Mouse (Mus musculus) liver, postnatal 0 days (tissue): ENCODE data around the gene Il23a. TPM values are rescaled to one million over a fixed set of nuclear protein-coding genes. Genes with fewer than 3 reads are reported as not detected.
"Not testable (repeated sequence)": the region's sequence is repeated elsewhere in the genome, so short reads cannot be mapped to it uniquely, and the experiment has no call there.

ENCODE experiments used
- ATAC-seq: fragments of 200-750 bp; cut with Nextera tagmentation; 2 replicates; pipeline ENCODE4 v1.8.0; 2017; ENCODE audit warnings: mild to moderate bottlenecking, moderate library complexity
- DNase-seq: peaks from one replicate; pipeline ENCODE4 v3.0.0-alpha.2; 2016
- H3K27ac ChIP-seq: fragments of 300-500 bp; sonication (generic); 2 replicates; pipeline ENCODE4 v1.5.1; 2014; ENCODE audit warnings: antibody characterized with exemption, moderate library complexity, mild to moderate bottlenecking, low read depth
- H3K27me3 ChIP-seq: fragments of 300-500 bp; sonication (generic); 2 replicates; pipeline ENCODE4 v1.6.1; 2014; ENCODE audit warnings: low read length, control low read depth, mixed read lengths; ENCODE audit not compliant: insufficient read depth
- H3K36me3 ChIP-seq: fragments of 300-500 bp; sonication (generic); replicated peaks from 2 replicates; pipeline ENCODE4 v1.6.1; 2014; ENCODE audit warnings: mild to moderate bottlenecking, control low read depth, low read length, moderate library complexity, mixed read lengths; ENCODE audit not compliant: insufficient read depth
- H3K4me1 ChIP-seq: fragments of 300-500 bp; sonication (generic); 2 replicates; pipeline ENCODE4 v1.6.1; 2014; ENCODE audit warnings: antibody characterized with exemption, mild to moderate bottlenecking, control low read depth; ENCODE audit not compliant: insufficient read depth
- H3K4me2 ChIP-seq: fragments of 300-500 bp; sonication (generic); 2 replicates; pipeline ENCODE4 v1.6.1; 2014; ENCODE audit warnings: low read depth, mild to moderate bottlenecking, low read length, moderate library complexity, mixed read lengths
- H3K4me3 ChIP-seq: fragments of 300-500 bp; sonication (generic); 2 replicates; pipeline ENCODE4 v1.5.1; 2014; ENCODE audit warnings: low read depth, low read length
- H3K9ac ChIP-seq: fragments of 300-500 bp; sonication (generic); replicated peaks from 2 replicates; pipeline ENCODE4 v1.6.1; 2014; ENCODE audit warnings: mild to moderate bottlenecking, moderate library complexity
- H3K9me3 ChIP-seq: fragments of 300-500 bp; sonication (generic); 2 replicates; pipeline ENCODE4 v1.6.1; 2016; ENCODE audit warnings: mild to moderate bottlenecking, control low read depth, low read length, mixed read lengths
- CTCF ChIP-seq: sonication (generic); IDR thresholded peaks from 2 replicates; pipeline ENCODE4 v1.5.1; 2016; ENCODE audit warnings: antibody characterized with exemption, low read depth
- EP300 ChIP-seq: IDR thresholded peaks from 2 replicates; pipeline ENCODE4 v1.6.1; 2016; ENCODE audit warnings: antibody characterized with exemption, low read depth, mild to moderate bottlenecking
- WGBS: fragments of 180-500 bp; shearing (Covaris S2); extraction: QIAGEN DNeasy Blood & Tissue Kit; methylation state at CpG from one replicate; pipeline ENCODE4 v1.1.7; 2014; ENCODE audit not compliant: insufficient replicate concordance; 5-methylcytosine and 5-hydroxymethylcytosine counted together
- polyA plus RNA-seq: library from polyadenylated mRNA; unstranded; fragments of >200 nt; fragmentation: Nextera tagmentation; extraction: Ambion mirVana; gene quantifications from 2 replicates; pipeline ENCODE4 v1.2.1, GENCODE M21; 2015

Gene Il23a
- polyA plus RNA-seq, 1 experiment from 2014 or later: not detected

GRCm38 (mm10) chr10:128262300-128262699 lies 36.3 kb downstream of the Il23a start:
- TF ChIP-seq EP300 (no peak), CTCF (no peak)
- Histone ChIP-seq H3K4me1 (peaks cover 12% of the 10 kb centered on the region), H3K27me3 (no peaks in the 10 kb centered on the region), H3K9me3 (no peaks in the 10 kb centered on the region), H3K4me2 (no peak overlapping the region), H3K27ac (no peak overlapping the region), H3K9ac (no peak overlapping the region), H3K36me3 (no peaks in the 10 kb centered on the region), H3K4me3 (no peak overlapping the region)
- ATAC-seq (no peak), DNase-seq (no peak)
- WGBS: 82% methylated on average over 22 of the region's 22 CpGs

- 84% methylated on average over 7 of the region's 7 CpGs for WGBS
- not testable (repeated sequence) for H3K36me3 ChIP-seq, H3K27ac ChIP-seq, H3K9me3 ChIP-seq, ATAC-seq, DNase-seq, H3K27me3 ChIP-seq, H3K9ac ChIP-seq, H3K4me2 ChIP-seq, H3K4me3 ChIP-seq
- peaks cover 12% of the 10 kb centered on the region for H3K4me1 ChIP-seq
Observed at GRCm38 (mm10) chr10:128260376-128260775, 38.2 kb downstream of the Il23a start.

- Histone ChIP-seq H3K4me1 (peaks cover 12% of the 10 kb centered on the region), H3K4me3 (no peak overlapping the region), H3K36me3 (no peaks in the 10 kb centered on the region), H3K27me3 (no peaks in the 10 kb centered on the region), H3K27ac (no peak overlapping the region), H3K4me2 (no peak overlapping the region), H3K9ac (no peak overlapping the region), H3K9me3 (no peaks in the 10 kb centered on the region)
- no peak for DNase-seq
- TF ChIP-seq CTCF: no peak
- no peak for TF ChIP-seq EP300
- 81% methylated on average over 5 of the region's 5 CpGs for WGBS
- no peak for ATAC-seq
Observed at GRCm38 (mm10) chr10:128259946-128260345, 38.6 kb downstream of the Il23a start.

- DNase-seq: peak; percentile 46
- no peak overlapping the region for H3K9ac ChIP-seq
- WGBS: 13% methylated on average over 4 of the region's 4 CpGs
- no peaks in the 10 kb centered on the region for H3K9me3 ChIP-seq
- no peak overlapping the region for H3K4me3 ChIP-seq
- no peaks in the 10 kb centered on the region for H3K36me3 ChIP-seq
- ATAC-seq: peak; percentile 35
- TF ChIP-seq CTCF (no peak), EP300 (no peak)
- H3K4me2 ChIP-seq: no peak overlapping the region
- peak overlapping the region; percentile 71 for H3K27ac ChIP-seq
- H3K27me3 ChIP-seq: no peaks in the 10 kb centered on the region
- H3K4me1 ChIP-seq: peaks cover 12% of the 10 kb centered on the region
Observed at GRCm38 (mm10) chr10:128258953-128259352, 39.6 kb downstream of the Il23a start.

GRCm38 (mm10) chr10:128256328-128256727 lies 42.2 kb downstream of the Il23a start:
- H3K4me2 ChIP-seq: no peak overlapping the region
- H3K9me3 ChIP-seq: no peaks in the 10 kb centered on the region
- no peak for TF ChIP-seq EP300
- no peak for TF ChIP-seq CTCF
- H3K4me1 ChIP-seq: peaks cover 12% of the 10 kb centered on the region
- no peak overlapping the region for H3K27ac ChIP-seq
- ATAC-seq (no peak), DNase-seq (no peak)
- H3K4me3 ChIP-seq: no peak overlapping the region
- H3K9ac ChIP-seq: no peak overlapping the region
- WGBS: 83% methylated on average over 8 of the region's 8 CpGs
- no peaks in the 10 kb centered on the region for H3K27me3 ChIP-seq
- peaks cover 13% of the 10 kb centered on the region for H3K36me3 ChIP-seq

GRCm38 (mm10) chr10:128255925-128256324 lies 42.6 kb downstream of the Il23a start:
- ATAC-seq (no peak), DNase-seq (no peak)
- peaks cover 17% of the 10 kb centered on the region for H3K36me3 ChIP-seq
- H3K27ac ChIP-seq: no peak overlapping the region
- H3K4me3 ChIP-seq: no peak overlapping the region
- H3K4me2 ChIP-seq: no peak overlapping the region
- H3K27me3 ChIP-seq: no peaks in the 10 kb centered on the region
- H3K4me1 ChIP-seq: peaks cover 12% of the 10 kb centered on the region
- no peaks in the 10 kb centered on the region for H3K9me3 ChIP-seq
- WGBS: 87% methylated on average over 8 of the region's 8 CpGs
- TF ChIP-seq EP300 (no peak), CTCF (no peak)
- no peak overlapping the region for H3K9ac ChIP-seq
